10 mouse cellular contexts compared by ENCODE assay signal in genomic region chr17:72934146-72934545, GRCm38 (mm10). TPM values are rescaled to one million over a fixed set of nuclear protein-coding genes. Genes with fewer than 3 reads are reported as not detected.
DNase-seq lines count a peak whose midpoint lies in the region; ATAC-seq and TF ChIP-seq lines count a peak whose summit lies in the region.
"Had no signal": no experiment of that assay in that cellular context is flagged by ENCODE, and none has a peak within 500 bp of the region (broad histone marks: within the 10 kb centered on the region; RNA-seq: fewer than 3 reads in every experiment).

No protein-coding gene starts in this region.

- H3K9me3 ChIP-seq in heart, embryonic 10.5 days: no peaks in the 10 kb centered on the region
- H3K9me3 ChIP-seq in lung, postnatal 0 days (ENCODE audit: low read length): no peaks in the 10 kb centered on the region
- no peaks in the 10 kb centered on the region for H3K9me3 ChIP-seq in heart, postnatal 0 days (replicated peaks; ENCODE audit: control insufficient read depth, low read length)
- H3K9me3 ChIP-seq in forebrain, embryonic 12.5 days: 0 out of 2 replicates have a peak, but pooled peaks cover 10% of the 10 kb centered on the region

- WGBS in heart, embryonic 10.5 days: 37% methylated on average over 2 of the region's 2 CpGs
- WGBS in lung, postnatal 0 days: 58% methylated on average over 2 of the region's 2 CpGs
- 41% methylated on average over 2 of the region's 2 CpGs for WGBS in heart, postnatal 0 days
- 6% methylated on average over 2 of the region's 2 CpGs for WGBS in thymus, adult 2 months
- WGBS in forebrain, embryonic 12.5 days: 41% methylated on average over 2 of the region's 2 CpGs

- ATAC-seq in lung, postnatal 0 days: no peak
- no peak for ATAC-seq in heart, postnatal 0 days (ENCODE audit: insufficient read depth, low read depth)
- ATAC-seq in forebrain, embryonic 12.5 days (ENCODE audit: low FRiP score): no peak
- ATAC-seq: liver, embryonic 12.5 days had no signal

- H3K4me3 ChIP-seq in heart, embryonic 10.5 days: no peak overlapping the region
- H3K4me3 ChIP-seq in lung, postnatal 0 days (ENCODE audit: low read depth, low read length): no peak overlapping the region
- no peak overlapping the region for H3K4me3 ChIP-seq in heart, postnatal 0 days (ENCODE audit: low read depth, low read length)
- no peak overlapping the region for H3K4me3 ChIP-seq in thymus, adult 2 months (ENCODE audit: control insufficient read depth, insufficient read depth, low read length)
- no peak overlapping the region for H3K4me3 ChIP-seq in forebrain, embryonic 12.5 days (replicated peaks)
- H3K4me3 ChIP-seq: liver, embryonic 12.5 days; myocyte had no signal

- TF ChIP-seq POLR2A in thymus, adult 2 months (IDR thresholded peaks at IDR 0.05; ENCODE audit: control insufficient read depth, extremely low read depth, insufficient read depth, low read length, poor library complexity): no peak

- H3K9ac ChIP-seq in lung, postnatal 0 days (replicated peaks; ENCODE audit: low read depth): no peak overlapping the region
- H3K9ac ChIP-seq in heart, postnatal 0 days (replicated peaks; ENCODE audit: low read depth, low read length): no peak overlapping the region
- no peak overlapping the region for H3K9ac ChIP-seq in forebrain, embryonic 12.5 days
- H3K9ac ChIP-seq: liver, embryonic 12.5 days had no signal

- H3K27ac ChIP-seq in heart, embryonic 10.5 days: peak overlapping the region; percentile 69; the same call in 1 of the 2 replicates
- peak overlapping the region; percentile 38; the same call in 1 of the 2 replicates for H3K27ac ChIP-seq in lung, postnatal 0 days (ENCODE audit: low read length)
- H3K27ac ChIP-seq in heart, postnatal 0 days (ENCODE audit: low read depth): peak overlapping the region; percentile 78
- H3K27ac ChIP-seq in thymus, adult 2 months (ENCODE audit: control insufficient read depth, insufficient read depth, low read length): peak overlapping the region; percentile 65
- no peak overlapping the region for H3K27ac ChIP-seq in forebrain, embryonic 12.5 days
- H3K27ac ChIP-seq: liver, embryonic 12.5 days had no signal

- no peak for TF ChIP-seq EP300 in lung, postnatal 0 days (IDR thresholded peaks at IDR 0.05)
- no peak for TF ChIP-seq EP300 in heart, postnatal 0 days (IDR thresholded peaks at IDR 0.05; ENCODE audit: low read depth)

- H3K4me1 ChIP-seq in heart, embryonic 10.5 days: peaks cover 66% of the 10 kb centered on the region
- H3K4me1 ChIP-seq in lung, postnatal 0 days (ENCODE audit: insufficient read depth, low read depth, low read length): 0 out of 2 replicates have a peak, but pooled peaks cover 11% of the 10 kb centered on the region
- peaks cover 63% of the 10 kb centered on the region for H3K4me1 ChIP-seq in heart, postnatal 0 days (ENCODE audit: control insufficient read depth, insufficient read depth)
- H3K4me1 ChIP-seq in thymus, adult 2 months (replicated peaks; ENCODE audit: control insufficient read depth, insufficient read depth, low read length): peaks cover 47% of the 10 kb centered on the region
- peaks cover 20% of the 10 kb centered on the region for H3K4me1 ChIP-seq in forebrain, embryonic 12.5 days

- no peaks in the 10 kb centered on the region for H3K27me3 ChIP-seq in heart, embryonic 10.5 days (ENCODE audit: insufficient read depth, poor library complexity, severe bottlenecking)
- no peaks in the 10 kb centered on the region for H3K27me3 ChIP-seq in lung, postnatal 0 days (replicated peaks; ENCODE audit: insufficient read depth, low read length)
- H3K27me3 ChIP-seq in heart, postnatal 0 days (ENCODE audit: control insufficient read depth, insufficient read depth, low read length): no peaks in the 10 kb centered on the region
- no peaks in the 10 kb centered on the region for H3K27me3 ChIP-seq in thymus, adult 2 months (ENCODE audit: control insufficient read depth, insufficient read depth, low read length)
- no peaks in the 10 kb centered on the region for H3K27me3 ChIP-seq in forebrain, embryonic 12.5 days
- H3K27me3 ChIP-seq: liver, embryonic 12.5 days had no signal

- peaks cover 80% of the 10 kb centered on the region for H3K36me3 ChIP-seq in heart, embryonic 10.5 days
- no peaks in the 10 kb centered on the region for H3K36me3 ChIP-seq in lung, postnatal 0 days (ENCODE audit: insufficient read depth, low read length)
- H3K36me3 ChIP-seq in heart, postnatal 0 days (replicated peaks; ENCODE audit: control insufficient read depth, insufficient read depth, low read length): peaks cover 61% of the 10 kb centered on the region
- peaks cover 23% of the 10 kb centered on the region for H3K36me3 ChIP-seq in thymus, adult 2 months (ENCODE audit: control insufficient read depth, insufficient read depth, low read length)
- H3K36me3 ChIP-seq in forebrain, embryonic 12.5 days (replicated peaks): peaks cover 29% of the 10 kb centered on the region
- H3K36me3 ChIP-seq: liver, embryonic 12.5 days had no signal

- H3K4me2 ChIP-seq in lung, postnatal 0 days (replicated peaks; ENCODE audit: low read depth, low read length): no peak overlapping the region
- peak overlapping the region; percentile 13; the same call in 1 of the 2 replicates for H3K4me2 ChIP-seq in heart, postnatal 0 days (ENCODE audit: low read depth, low read length)
- H3K4me2 ChIP-seq in forebrain, embryonic 12.5 days: no peak overlapping the region
- H3K4me2 ChIP-seq: liver, embryonic 12.5 days had no signal

- DNase-seq in heart, embryonic 10.5 days (ENCODE audit: low spot score): no peak
- DNase-seq in heart, adult 18-20 months: no peak
- DNase-seq in lung, postnatal 0 days (ENCODE audit: low spot score): no peak
- DNase-seq in lung, postnatal 36 days: no peak
- no peak for DNase-seq in heart, postnatal 0 days (ENCODE audit: low spot score)
- peak; percentile 47 for DNase-seq in thymus, adult 2 months
- no peak for DNase-seq in layer of hippocampus, postnatal 36 days

- TF ChIP-seq CTCF in lung, postnatal 0 days (IDR thresholded peaks at IDR 0.05): no peak
- TF ChIP-seq CTCF in heart, postnatal 0 days (IDR thresholded peaks at IDR 0.05; ENCODE audit: low read depth): no peak
- no peak for TF ChIP-seq CTCF in thymus, adult 2 months (IDR thresholded peaks at IDR 0.05; ENCODE audit: borderline replicate concordance, control insufficient read depth, extremely low read depth, insufficient read depth, low read length, poor library complexity)

RNA-seq across cellular contexts. Expression of gene Lbh, which starts 16.0 kb away (rescaled TPM):
- polyA plus RNA-seq in heart, embryonic 10.5 days (2016; fragmentation: Nextera tagmentation; extraction: Ambion mirVana): 10.8 and 15.4 TPM in 2 replicates
- total RNA-seq in heart, adult 18-20 months (2021): 100 to 1,000 TPM; 432 to 483 TPM
- polyA plus RNA-seq in lung, postnatal 0 days (2015; fragmentation: Nextera tagmentation; extraction: Ambion mirVana): 16.2 and 19.2 TPM in 2 replicates
- total RNA-seq in heart, postnatal 0 days (2014; rRNA removed; ENCODE audit: low replicate concordance): 453 and 478 TPM in 2 replicates
- polyA plus RNA-seq in heart, postnatal 0 days (2015; fragmentation: Nextera tagmentation; extraction: Ambion mirVana): 28.5 and 31.1 TPM in 2 replicates
- 197 and 216 TPM in 2 replicates for polyA plus RNA-seq in thymus, adult 2 months (2012; rRNA removed)
- total RNA-seq in layer of hippocampus, postnatal 36 days (2021): 10 to 100 TPM; 32.6 to 35.7 TPM
- 4.1 and 4.5 TPM in 2 replicates for polyA plus RNA-seq in forebrain, embryonic 12.5 days (2016; fragmentation: Nextera tagmentation; extraction: Ambion mirVana)
